Mouse (Mus musculus): ENCODE measurements around the gene Capn9. TPM values are rescaled to one million over a fixed set of nuclear protein-coding genes. Genes with fewer than 3 reads are reported as not detected.

The Capn9 gene
- under 1 TPM in 1 of 2 experiments, not detected in 1; 0.18 TPM for total RNA-seq (2021)
- long read RNA-seq, experiment 1: 0 reads
- long read RNA-seq, experiment 2, partial matches to known transcripts: 0 of 1 reads
- long read RNA-seq, experiment 2, other reads (novel, unspliced or antisense): 1 of 1 reads

DNA sequence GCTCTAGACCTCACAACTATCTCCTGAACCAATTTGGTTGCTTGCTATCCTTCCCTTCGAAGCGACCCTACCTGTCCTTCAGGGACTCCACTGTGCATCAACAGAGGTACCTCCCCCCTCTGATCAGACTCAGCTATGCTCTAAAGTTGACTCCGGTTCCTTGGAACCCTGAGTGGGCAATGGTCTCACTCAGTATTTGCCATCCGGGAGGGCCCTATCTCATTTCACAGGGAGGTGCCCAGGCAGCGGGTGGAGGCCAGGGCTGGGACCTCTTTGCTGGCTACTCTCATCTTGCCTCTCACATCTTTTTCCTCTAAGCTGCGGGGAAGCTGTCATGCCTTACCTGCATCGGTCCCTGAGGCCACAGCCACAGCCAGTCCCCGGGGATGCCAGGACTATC lies at the start of gene Capn9:
TSS of gene Capn9 (plus strand) at position 301 of the 400 bp plus-strand sequence.
- no peak for DNase-seq

DNA sequence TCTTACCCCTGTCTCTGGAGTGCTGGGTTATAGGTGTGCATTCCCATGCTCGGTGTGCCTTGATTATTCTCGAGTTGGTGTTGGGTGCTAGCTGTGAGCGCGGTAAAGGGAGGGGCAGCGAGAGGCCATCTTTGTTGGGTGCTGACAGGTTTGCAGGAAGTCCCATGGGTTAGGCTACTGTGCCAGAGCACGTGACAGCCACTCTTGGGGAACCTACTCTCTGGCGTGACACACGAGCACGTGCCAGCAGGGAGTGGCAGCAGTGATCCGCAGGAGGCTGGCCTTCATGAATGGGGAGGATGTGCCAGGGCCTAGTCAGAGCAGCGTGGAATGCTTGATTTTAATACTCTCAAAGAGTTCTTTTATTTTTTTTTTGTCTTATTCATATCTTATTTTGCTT lies 49.6 kb upstream of the Capn9 start:
- DNase-seq: peak; percentile 32

DNA sequence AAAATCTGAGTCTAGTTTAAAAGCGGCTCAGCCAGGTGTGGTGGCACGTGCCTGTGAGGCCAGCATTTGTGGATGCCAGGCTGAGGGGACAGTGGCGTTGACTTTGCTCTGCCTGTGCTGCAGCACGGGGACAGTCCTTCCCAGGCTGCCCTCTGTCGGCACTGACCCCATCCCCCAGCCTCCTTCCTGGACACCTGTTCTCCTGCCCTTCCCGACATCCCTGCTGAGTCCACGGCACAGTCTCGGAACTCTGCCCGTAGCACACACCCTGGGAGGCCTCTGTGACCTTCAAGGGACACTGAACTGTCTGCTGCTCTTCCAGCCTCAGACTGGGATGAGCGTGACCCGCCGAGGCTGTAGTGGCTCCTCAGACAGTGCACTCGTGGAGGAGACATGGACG lies 45.8 kb upstream of the Capn9 start:
- DNase-seq: no peak

DNA sequence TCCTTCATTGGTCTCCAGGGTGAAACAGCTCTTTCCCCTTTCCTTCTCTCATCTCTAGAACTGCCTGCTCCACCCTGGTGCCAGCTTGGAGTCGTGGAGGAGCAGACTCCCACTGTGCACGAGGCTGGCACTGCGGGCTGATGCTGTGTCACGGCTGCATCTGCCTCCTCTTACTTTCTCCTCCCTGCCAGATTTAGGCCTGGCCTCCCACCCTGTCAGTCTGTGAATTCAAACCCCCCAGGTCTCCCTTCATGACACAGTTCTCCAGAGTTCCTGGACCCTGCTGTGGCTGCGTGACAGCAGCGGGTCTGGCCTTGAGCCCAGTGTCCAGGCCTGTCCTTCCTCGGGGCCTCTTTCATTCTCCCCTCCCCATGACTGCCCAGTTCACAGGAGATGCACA lies 45.4 kb upstream of the Capn9 start:
- DNase-seq: peak; percentile 32

DNA sequence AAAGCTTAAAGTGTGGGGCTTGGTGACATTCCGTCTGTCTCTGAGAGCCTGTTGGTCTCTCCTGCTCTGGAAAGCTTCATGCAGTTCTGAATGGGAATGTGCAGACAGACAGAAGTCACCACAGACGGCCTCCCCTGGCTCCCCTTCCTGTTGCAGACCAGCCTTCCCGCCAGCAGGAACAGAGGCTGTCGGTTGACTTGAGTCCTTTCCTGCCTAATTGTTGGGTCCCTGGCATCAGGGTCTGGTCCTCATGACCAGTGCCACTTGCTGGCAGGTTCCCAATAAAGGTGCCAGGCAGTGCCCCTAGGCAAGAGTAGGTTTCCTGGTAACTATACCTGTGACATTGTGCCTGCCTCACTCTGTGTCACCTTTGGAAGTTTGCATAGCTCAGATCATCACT lies 44.9 kb upstream of the Capn9 start:
- no peak for DNase-seq

DNA sequence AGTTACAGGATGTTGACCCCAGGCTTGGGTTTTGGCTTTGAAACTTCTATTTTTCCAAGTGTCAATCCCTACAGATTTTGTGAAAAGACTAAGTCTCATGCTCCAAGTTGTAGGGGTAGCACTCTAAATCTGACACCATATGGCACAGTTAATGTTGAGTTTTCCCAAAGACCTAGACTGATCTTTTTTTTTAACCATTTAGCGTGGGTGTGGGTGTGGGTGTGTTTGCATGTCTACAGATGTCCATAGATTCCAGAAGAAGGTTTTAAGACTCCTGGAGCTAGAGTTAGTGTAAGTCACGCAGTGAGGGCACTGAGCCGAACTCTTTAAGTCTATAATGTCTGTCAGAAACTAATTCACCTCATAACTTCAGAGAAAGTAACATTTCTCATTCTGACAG lies 43.3 kb upstream of the Capn9 start:
- DNase-seq: no peak

DNA sequence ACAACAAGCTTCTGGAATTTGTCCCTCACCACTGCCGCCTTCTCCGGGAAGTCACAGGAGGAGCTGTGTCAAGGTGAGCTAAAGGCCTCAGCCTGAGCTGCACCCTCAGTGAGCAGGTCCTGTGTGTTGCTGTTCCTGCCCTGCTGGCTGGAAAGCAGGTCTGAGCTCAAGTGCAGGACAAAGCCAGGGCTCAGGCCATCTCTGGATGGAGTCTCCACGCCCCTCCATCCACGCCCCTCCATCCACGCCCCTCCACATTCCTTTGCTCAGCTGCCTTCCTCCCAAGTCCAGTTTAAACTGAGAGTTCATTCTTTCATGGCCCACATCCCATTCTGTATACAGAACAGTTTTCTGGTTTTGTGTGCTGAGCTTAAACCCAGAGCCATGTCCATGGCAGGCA lies 40.5 kb upstream of the Capn9 start:
- no peak for DNase-seq

DNA sequence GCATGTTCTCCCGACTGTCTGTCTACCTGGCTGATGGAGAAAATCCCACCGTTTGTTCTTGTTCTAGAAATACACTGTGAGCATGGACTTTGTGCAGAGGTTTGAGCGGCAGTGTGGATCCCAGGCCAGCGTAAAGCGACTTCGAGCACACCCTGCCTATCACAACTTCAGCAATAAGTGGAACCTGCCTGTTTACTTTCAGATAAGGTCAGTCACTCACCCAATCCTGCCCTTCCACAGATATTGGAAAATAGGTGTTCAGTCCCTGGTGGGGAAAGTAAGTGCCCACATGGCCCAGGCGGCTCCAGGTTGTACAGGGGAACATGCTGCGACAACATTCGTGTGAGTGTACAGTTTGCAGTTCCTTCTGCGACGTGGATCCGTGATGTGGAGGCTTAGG lies 35.0 kb upstream of the Capn9 start:
- DNase-seq: no peak

DNA sequence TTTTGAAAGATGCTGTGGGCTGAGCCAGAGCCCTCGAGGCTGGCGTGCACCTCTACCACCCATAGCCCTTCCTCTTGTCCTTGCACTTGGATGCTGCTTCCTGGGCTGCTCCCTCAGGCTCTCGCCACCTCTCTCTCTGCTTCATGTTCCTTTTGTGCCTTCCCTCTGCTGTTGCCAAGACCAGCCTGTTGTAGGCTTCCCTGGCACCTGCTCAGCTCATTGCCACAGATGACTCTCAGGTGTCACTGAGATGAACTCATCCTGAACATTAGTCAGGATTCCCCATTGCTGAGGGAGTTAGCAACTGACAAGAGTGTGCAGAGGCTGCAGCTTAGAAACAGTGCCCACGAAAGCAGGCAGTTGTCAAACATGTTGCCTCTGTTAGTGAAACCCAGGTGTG lies 33.9 kb upstream of the Capn9 start:
- no peak for DNase-seq

DNA sequence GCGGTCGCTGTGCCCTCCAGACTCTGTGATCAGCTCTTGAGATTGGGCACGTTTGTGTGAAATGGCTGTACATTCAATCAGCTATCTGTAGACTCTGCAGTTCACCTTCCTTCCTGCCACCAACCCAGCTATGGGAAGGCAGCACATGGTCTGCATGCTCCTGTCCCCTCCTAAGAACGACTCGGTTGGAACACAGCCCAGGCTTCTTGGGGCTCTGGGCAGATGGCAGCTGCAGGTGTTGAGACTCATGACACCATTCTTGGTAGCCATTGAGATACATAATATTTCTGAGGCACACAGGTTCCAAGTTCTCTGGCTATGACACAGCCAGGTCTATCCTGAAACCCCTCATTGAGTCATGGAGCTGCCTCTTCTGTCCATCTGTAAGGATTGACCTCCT lies 32.6 kb upstream of the Capn9 start:
- DNase-seq: no peak

DNA sequence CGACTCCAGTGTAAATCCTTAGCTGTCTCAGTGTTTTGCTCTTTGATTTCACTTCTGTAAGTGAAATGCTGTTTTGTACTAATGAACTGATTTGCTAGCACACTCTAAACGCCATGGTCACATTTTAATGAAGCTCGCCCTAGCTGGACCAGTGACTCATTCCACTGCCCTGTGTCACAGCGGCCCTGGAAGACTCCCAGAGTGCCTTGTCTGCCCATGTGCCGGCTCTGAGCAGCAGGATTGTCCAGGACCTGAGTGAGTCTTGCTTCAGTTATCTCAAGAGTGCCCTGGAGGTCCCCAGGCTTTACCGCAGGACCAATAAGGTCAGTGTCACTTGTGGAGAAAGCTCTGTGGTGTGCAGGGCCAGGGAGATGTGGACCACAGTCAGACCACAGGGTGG lies 29.5 kb upstream of the Capn9 start:
- DNase-seq: no peak

DNA sequence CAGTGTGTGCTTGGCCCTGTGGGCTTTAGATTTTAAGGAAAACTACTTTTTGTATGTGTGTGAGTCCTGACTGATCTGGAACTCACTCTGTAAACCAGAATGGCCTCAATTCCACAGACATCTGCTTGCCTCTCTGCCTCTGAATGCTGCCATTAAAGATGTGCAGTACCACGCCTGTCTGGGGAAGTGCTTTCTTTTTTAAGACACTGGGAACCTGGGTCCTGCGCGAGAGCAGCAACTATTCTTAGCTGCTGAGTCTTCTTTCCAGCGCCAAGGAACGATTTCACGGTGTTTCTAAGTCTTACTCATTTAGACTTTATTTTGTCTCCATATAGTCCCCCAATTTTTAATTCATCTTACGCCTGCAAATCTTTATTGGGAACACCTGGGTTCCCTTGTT lies 29.1 kb upstream of the Capn9 start:
- no peak for DNase-seq

DNA sequence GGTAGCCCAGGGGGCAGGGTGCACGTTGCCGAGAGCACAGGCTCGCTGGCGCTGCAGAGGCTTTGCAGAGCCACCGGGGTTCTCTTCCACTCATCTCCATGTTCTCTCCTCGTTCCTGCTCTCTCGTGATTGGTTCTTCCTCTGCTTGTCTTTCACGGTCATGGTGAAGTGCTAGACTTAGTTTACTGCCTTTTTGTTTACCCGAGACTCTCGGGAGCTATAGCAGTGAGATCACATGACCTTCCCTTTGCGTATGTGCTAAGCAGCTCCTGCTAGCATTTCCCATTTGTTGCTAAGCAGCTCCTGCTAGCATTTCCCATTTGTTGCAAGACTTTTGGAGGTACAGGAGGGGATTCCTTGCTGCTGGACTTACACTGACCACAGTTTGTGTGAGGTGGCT lies 28.6 kb upstream of the Capn9 start:
- DNase-seq: no peak

DNA sequence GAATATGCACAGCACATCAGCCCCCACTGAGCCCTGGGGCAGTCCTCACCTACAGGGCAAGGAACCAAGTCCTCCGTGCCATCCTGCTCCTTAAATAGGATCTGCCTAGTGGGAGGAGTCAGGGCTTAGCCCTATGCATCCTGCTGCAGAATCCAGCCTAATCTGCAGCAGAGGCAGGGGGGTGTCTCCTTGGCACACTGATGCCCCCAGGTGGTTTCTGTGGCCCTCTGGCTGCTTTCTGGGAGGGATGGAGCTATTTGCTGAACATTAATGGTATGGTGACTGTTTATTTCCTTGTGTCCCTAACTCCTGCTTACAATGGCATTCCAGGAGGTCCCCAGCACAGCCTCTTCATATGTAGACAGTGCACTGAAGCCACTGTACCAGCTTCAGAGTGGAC lies 27.7 kb upstream of the Capn9 start:
- DNase-seq: no peak

DNA sequence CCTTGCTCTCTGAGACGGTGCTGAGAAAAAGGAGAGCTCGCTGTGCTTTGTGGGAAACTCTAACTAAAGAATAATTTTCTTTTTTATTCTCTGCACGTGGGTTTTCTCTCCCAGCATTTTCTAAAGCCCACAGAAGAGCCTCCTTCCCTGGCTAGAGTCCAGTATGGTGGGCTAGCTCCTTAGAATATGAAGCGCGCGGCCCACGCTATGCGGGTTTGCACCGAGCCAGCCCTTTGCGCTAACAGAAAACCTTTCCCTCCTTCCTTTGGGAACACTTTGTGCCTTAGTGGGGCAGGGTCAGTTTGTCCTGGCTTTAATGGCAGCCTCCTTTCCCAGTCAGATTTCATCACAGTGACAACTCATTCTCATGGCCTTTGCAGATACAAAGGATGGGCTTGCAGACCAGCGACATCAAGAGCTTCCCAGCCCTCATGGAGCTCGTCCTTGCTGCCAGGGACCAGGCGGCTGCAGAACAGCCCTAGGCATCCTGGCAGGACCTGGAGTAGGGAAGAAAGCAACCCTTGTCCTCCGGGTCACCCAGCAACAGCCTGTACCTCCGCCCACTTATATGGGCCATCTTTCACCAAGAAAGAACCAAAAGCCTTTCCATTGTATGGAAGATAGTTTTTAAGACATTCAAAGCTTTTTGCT lies 24.8 kb upstream of the Capn9 start:
- DNase-seq: no peak

DNA sequence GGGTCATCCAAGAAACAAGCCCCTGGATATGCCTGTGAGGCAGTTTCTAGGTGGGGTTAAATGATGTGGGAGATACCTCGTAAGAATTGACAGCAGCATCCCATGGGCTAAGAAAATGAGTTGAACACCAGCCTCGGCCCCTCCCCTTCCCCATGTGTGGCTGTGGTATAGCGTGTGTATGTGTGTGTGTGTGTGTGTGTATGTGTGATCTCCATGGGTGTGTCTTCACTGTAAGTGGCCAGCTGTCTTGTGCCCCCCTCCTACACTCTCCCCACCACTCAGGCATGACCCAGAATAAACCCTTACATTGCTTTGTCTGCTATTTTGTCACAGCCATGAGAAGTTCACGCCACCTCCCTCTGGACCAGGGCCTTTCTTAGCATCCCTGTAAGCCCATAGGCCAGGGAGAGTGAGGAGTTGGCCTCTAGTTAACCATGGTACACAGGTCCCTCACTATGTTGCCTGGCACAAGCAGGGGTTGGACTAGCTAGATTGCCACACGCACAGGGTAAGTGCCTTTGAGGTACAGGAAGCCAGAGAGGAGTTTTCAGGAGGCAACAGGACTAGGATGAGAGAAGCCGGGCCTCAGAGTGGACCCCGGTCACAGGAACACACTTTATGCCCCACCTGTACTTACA lies 20.7 kb upstream of the Capn9 start:
- no peak for DNase-seq

DNA sequence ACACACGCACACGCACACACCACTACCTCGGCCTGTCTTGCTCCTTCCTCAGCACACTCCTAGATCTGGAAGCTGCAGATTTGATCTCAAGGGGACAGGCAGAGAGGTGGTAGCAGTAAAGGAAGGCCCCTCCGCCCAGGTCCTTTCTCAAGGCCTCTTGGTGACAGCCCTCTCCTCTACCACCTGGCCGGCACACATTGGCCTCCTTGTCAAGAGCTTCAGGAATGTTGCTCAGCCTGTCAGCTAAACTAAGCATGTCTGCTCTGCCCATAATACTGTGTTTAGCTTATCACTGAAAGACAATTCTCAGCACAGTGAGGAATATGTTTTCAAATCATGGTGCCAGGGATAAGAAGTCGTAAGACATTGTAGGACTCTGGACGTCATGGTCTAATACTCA lies 19.7 kb upstream of the Capn9 start:
- no peak for DNase-seq

DNA sequence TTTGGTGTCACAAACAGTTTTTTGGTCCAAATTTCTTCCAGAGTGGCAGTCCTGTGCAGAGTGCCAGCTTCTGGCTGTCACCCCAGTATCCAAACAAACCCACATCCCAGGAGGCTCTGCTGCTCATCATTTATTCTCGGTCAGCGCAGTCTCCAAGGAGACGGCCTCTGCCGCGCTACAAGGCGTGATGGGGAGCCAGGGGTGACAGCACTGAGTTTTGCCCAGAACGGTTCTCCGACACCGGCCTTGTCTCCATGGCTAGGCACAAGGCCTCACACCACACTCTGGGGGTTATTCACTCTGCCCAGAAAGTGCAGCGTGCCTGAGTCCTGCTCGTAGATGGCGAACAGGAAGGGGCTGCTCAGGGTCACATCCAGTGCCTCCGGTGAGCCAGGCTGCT lies 19.3 kb upstream of the Capn9 start:
- peak; percentile 31 for DNase-seq

DNA sequence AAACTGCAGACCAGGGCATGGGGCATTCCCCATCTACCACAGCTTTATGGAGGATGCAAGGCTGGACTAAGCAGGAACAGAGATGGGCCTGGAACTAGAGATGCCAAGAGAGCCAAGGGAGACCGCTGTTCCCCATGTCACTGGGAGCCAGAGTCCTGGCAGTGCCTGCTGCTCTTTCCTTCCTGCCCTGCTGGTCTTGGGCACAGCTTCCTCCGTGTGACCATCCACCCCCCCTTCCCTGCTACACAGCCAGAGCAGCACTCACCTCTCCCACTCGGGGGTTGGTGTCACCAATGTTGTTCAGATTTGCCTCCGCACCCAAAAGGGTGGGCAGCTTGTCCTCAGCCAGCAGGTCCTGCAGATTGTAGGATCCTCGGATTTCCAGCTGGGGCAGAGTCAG lies 18.4 kb upstream of the Capn9 start:
- DNase-seq: no peak

DNA sequence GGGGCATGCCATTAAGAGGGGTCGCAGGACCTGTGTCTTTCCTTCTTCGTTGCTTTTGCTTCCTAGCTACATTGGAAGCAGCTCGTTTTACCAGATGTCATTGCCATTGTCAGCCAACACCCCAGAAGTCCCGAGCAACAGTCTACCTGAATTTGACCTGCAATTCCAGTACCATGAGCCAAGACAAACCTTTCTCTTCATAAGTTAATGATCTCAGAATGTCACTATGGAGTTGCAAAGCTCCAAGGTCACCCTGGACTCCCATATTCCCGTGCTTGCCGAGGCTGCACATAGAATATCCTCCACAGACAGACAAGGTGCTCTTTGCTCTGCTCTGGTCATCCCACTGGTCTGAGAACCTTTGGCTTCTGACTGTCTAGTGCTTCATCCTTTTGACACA lies 8.8 kb upstream of the Capn9 start:
- DNase-seq: no peak

DNA sequence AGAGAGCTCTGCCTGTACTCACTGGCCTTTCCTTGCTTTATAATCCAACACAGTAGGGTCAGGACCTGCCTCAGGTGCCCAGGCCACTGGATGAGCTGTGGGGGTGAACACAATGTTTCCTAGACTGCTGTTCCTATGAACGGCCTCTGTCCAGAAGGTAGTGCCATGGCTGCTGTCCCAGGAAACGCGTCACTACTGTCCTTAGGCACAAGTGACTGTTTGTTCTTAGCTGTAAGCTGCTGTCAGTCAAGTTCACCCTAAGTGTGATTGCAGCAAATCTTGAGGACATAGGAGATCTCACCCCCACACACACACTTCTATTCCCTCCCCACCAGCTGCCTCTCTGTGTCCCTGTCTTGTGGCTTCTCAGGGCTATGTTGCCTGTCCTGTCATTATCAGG lies 8.3 kb upstream of the Capn9 start:
- no peak for DNase-seq

DNA sequence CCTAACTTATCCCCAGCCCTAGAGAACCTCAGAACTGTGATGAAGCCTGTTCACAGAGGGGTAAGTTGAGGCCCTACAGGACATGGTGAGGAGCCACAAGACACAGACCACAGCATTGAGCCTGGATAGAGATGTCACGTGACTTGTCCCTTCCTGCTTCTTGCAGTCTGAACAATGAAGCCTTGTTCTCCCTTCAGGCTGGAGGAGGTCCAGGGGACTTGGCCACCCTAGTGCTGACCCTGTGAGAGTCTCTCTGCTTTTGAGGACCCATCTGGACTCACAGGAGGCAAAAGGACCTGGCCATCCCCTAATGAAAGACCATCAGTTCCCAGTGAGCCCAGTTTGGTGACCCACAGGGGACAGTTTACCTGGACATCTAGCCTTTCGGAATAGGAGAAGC lies 6.8 kb upstream of the Capn9 start:
- no peak for DNase-seq

DNA sequence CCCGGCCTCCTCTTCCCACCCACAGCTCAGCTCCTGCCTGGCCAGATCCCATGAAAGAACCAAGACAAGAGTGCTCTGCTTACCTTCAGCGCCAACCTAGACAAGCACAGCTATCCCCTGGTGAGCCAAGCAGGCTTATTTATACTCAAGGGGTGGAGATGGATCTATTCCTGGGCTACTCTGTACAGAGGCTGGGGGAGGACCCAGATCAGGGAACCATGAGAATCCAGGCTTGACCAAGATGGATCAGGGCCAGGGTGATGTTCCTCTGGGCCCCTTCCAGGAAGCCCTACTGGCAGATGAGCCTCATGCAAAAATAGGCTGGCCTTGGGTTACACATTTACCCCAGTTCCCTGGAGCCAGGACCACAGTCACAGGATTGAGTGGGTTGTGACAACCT lies 6.3 kb upstream of the Capn9 start, which contains the start of gene Agt:
TSS of gene Agt (minus strand) at position 114 of the 400 bp plus-strand sequence.
- peak; percentile 72 for DNase-seq

DNA sequence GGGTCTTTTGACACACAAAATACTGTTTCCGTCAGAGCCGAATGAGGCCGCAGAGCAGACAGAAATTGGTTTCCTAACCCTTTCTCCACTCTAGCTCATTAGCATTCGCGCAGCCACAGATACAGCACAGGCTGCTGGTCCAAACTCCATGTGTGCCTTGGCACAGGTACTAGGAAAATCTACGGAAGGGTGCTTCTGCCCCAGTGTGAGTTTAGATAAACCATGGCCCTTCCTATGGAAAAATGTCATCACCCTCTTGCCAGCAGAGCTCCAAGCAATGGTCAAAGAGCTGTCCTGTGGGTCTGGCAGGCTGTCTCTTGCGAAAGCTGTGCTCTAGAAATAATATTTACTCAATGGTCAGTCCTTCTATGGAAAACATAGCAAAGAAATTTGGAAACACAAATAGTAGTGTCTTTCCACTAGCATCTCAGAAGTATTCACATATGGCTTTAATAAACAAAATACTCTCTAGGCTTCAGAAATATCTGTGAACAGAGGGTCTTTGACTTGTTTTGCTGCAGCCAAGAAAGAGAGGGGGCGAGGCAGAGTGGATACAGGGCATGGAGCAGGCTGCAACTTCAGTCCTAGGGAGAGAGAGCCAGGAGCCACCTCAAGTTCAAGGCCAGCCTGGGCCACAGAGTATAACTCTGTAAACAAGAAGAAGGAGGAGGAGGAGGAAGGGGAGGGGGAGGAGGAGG lies 4.0 kb upstream of the Capn9 start:
- DNase-seq: no peak

All from adrenal gland, postnatal 10 days (tissue).